ENCODE assay signal across 8 mouse cellular contexts in the genomic region with DNA sequence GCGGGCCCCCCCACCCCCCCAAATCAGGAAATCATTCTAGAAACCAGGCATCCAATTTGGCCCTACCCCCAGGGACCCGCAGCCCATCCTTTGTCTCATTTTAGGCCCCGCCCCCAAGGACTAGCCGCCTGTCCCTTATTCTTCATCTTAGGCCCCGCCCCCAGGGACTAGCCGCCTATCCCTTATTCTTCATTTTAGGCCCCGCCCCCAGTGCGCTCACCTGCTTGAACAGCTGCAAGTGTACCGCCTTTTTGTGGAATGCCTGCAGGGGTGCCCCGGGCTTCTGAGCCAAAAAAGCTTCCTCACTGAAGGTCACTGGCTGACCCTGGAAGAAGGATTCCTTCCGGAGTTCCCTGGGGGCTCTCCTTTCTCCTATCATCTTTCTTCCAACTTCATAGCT. TPM values are rescaled to one million over a fixed set of nuclear protein-coding genes. Genes with fewer than 3 reads are reported as not detected.
DNase-seq lines count a peak whose midpoint lies in the region; ATAC-seq and TF ChIP-seq lines count a peak whose summit lies in the region.

No protein-coding gene starts in this region.

- 0 out of 2 replicates have a peak overlapping the region, but pooled peaks have one; percentile 1 for H3K4me3 ChIP-seq in intestine, embryonic 16.5 days (ENCODE audit: low read length)
- peak overlapping the region; percentile 21; the same call in 1 of the 2 replicates for H3K4me3 ChIP-seq in lung, embryonic 14.5 days (ENCODE audit: low read depth, low read length)
- peak overlapping the region; percentile 12; the same call in 1 of the 2 replicates for H3K4me3 ChIP-seq in stomach, embryonic 15.5 days (replicated peaks)
- no peak overlapping the region for H3K4me3 ChIP-seq in gastrocnemius, adult 2 months

- H3K4me2 ChIP-seq in intestine, embryonic 16.5 days (ENCODE audit: low read depth, low read length), result peak overlapping the region; percentile 33
- peak overlapping the region; percentile 51; the same call in 1 of the 2 replicates for H3K4me2 ChIP-seq in lung, embryonic 14.5 days
- H3K4me2 ChIP-seq in stomach, embryonic 15.5 days, result peak overlapping the region; percentile 35

- no peaks in the 10 kb centered on the region for H3K36me3 ChIP-seq in intestine, embryonic 16.5 days (ENCODE audit: control insufficient read depth, insufficient read depth, low read length)
- H3K36me3 ChIP-seq in lung, embryonic 14.5 days (ENCODE audit: insufficient read depth), result no peaks in the 10 kb centered on the region
- H3K36me3 ChIP-seq in stomach, embryonic 15.5 days, result no peaks in the 10 kb centered on the region

- 0 out of 2 replicates have a peak, but pooled peaks cover 7% of the 10 kb centered on the region for H3K4me1 ChIP-seq in intestine, embryonic 16.5 days (ENCODE audit: control insufficient read depth, insufficient read depth, low read length)
- H3K4me1 ChIP-seq in lung, embryonic 14.5 days (ENCODE audit: insufficient read depth), result no peaks in the 10 kb centered on the region
- 0 out of 2 replicates have a peak, but pooled peaks cover 3% of the 10 kb centered on the region for H3K4me1 ChIP-seq in stomach, embryonic 15.5 days

- intact Hi-C loops in left cerebral cortex, postnatal 4 days (cut with DNase I), result no loop called here
- intact Hi-C loops in gastrocnemius, adult 2 months (cut with DNase I), result no loop called here

- TF ChIP-seq CTCF in lung, embryonic 14.5 days (IDR thresholded peaks at IDR 0.05; ENCODE audit: low read depth), result no peak
- TF ChIP-seq CTCF in gastrocnemius, adult 2 months (IDR thresholded peaks at IDR 0.05), result no peak

- 2% methylated on average over 10 of the region's 11 CpGs for WGBS in intestine, embryonic 16.5 days
- WGBS in lung, embryonic 14.5 days, result 5% methylated on average over 11 of the region's 11 CpGs
- WGBS in stomach, embryonic 15.5 days, result 6% methylated on average over 11 of the region's 11 CpGs

- H3K9ac ChIP-seq in intestine, embryonic 16.5 days (ENCODE audit: low read depth, low read length), result no peak overlapping the region
- no peak overlapping the region for H3K9ac ChIP-seq in lung, embryonic 14.5 days
- H3K9ac ChIP-seq in stomach, embryonic 15.5 days, result no peak overlapping the region

- ATAC-seq in intestine, embryonic 16.5 days, result peak; percentile 79
- ATAC-seq in lung, embryonic 14.5 days (ENCODE audit: insufficient read depth), result peak; percentile 62
- ATAC-seq in stomach, embryonic 15.5 days (ENCODE audit: insufficient read depth, low FRiP score, low read depth), result peak; percentile 84

- no peaks in the 10 kb centered on the region for H3K27me3 ChIP-seq in intestine, embryonic 16.5 days (replicated peaks; ENCODE audit: control insufficient read depth, insufficient read depth, low read length)
- H3K27me3 ChIP-seq in lung, embryonic 14.5 days (ENCODE audit: insufficient read depth, low read length), result no peaks in the 10 kb centered on the region
- H3K27me3 ChIP-seq in stomach, embryonic 15.5 days (replicated peaks), result no peaks in the 10 kb centered on the region

- no peak overlapping the region for H3K27ac ChIP-seq in intestine, embryonic 16.5 days (ENCODE audit: low read length)
- H3K27ac ChIP-seq in lung, embryonic 14.5 days (ENCODE audit: low read depth), result no peak overlapping the region
- no peak overlapping the region for H3K27ac ChIP-seq in stomach, embryonic 15.5 days
- H3K27ac ChIP-seq in gastrocnemius, adult 2 months, result no peak overlapping the region

- no peaks in the 10 kb centered on the region for H3K9me3 ChIP-seq in intestine, embryonic 16.5 days (ENCODE audit: control insufficient read depth, low read length)
- H3K9me3 ChIP-seq in lung, embryonic 14.5 days (ENCODE audit: low read depth, low read length), result no peaks in the 10 kb centered on the region
- no peaks in the 10 kb centered on the region for H3K9me3 ChIP-seq in stomach, embryonic 15.5 days

- peak; percentile 14 for DNase-seq in left cerebral cortex, postnatal 4 days
- no peak for DNase-seq in left cerebral cortex, adult 9 months (ENCODE audit: low spot score in 2 of 2)
- peak; percentile 84 for DNase-seq in lung, embryonic 14.5 days
- DNase-seq in MN1 (ENCODE audit: low spot score), result no peak
- DNase-seq in gastrocnemius, adult 2 months, result no peak
- DNase-seq in adrenal gland, postnatal 36 days, result no peak

RNA-seq across cellular contexts. Expression of a gene that starts 7.6 kb away (rescaled TPM):
- total RNA-seq in left cerebral cortex, postnatal 4 days (2021), result 1 to 10 TPM; 1.2 to 1.4 TPM
- 7.4 and 8.1 TPM in 2 replicates for polyA plus RNA-seq in intestine, embryonic 16.5 days (2015; fragmentation: Nextera tagmentation; extraction: Ambion mirVana)
- polyA plus RNA-seq in lung, embryonic 14.5 days (2014; fragmentation: Nextera tagmentation; extraction: Ambion mirVana), result 3.4 and 4.6 TPM in 2 replicates
- 6.3 and 8.2 TPM in 2 replicates for polyA plus RNA-seq in stomach, embryonic 15.5 days (2015; fragmentation: Nextera tagmentation; extraction: Ambion mirVana)
- total RNA-seq in gastrocnemius, adult 2 months (2021), result under 1 TPM; 0.22 to 0.56 TPM
- 1 to 10 TPM; 1.3 to 2.8 TPM for total RNA-seq in adrenal gland, postnatal 36 days (2021)

RNA-seq across cellular contexts. Expression of a gene that starts 11.0 kb away (rescaled TPM):
- total RNA-seq in left cerebral cortex, postnatal 4 days (2021), result 100 to 1,000 TPM; 188 to 219 TPM
- 5.7 and 6.7 TPM in 2 replicates for polyA plus RNA-seq in intestine, embryonic 16.5 days (2015; fragmentation: Nextera tagmentation; extraction: Ambion mirVana)
- 8.4 and 10.3 TPM in 2 replicates for polyA plus RNA-seq in lung, embryonic 14.5 days (2014; fragmentation: Nextera tagmentation; extraction: Ambion mirVana)
- 8.7 and 10.0 TPM in 2 replicates for polyA plus RNA-seq in stomach, embryonic 15.5 days (2015; fragmentation: Nextera tagmentation; extraction: Ambion mirVana)
- total RNA-seq in gastrocnemius, adult 2 months (2021), result 10 to 100 TPM; 34.4 to 52.2 TPM
- 10 to 100 TPM; 76.6 to 80.3 TPM for total RNA-seq in adrenal gland, postnatal 36 days (2021)

RNA-seq across cellular contexts. Expression of a gene that starts 11.8 kb away (rescaled TPM):
- under 1 TPM; 0.40 to 0.97 TPM for total RNA-seq in left cerebral cortex, postnatal 4 days (2021)
- 113 TPM in 2 replicates for polyA plus RNA-seq in intestine, embryonic 16.5 days (2015; fragmentation: Nextera tagmentation; extraction: Ambion mirVana)
- 38.6 and 41.3 TPM in 2 replicates for polyA plus RNA-seq in lung, embryonic 14.5 days (2014; fragmentation: Nextera tagmentation; extraction: Ambion mirVana)
- 50.8 and 60.8 TPM in 2 replicates for polyA plus RNA-seq in stomach, embryonic 15.5 days (2015; fragmentation: Nextera tagmentation; extraction: Ambion mirVana)
- not detected for total RNA-seq in gastrocnemius, adult 2 months (2021)
- total RNA-seq in adrenal gland, postnatal 36 days (2021), result under 1 TPM in 1 of 2 experiments, not detected in 1; 0.82 TPM

RNA-seq across cellular contexts. Expression of a gene that starts 16.9 kb away (rescaled TPM):
- total RNA-seq in left cerebral cortex, postnatal 4 days (2021), result 100 to 1,000 TPM; 308 to 337 TPM
- polyA plus RNA-seq in intestine, embryonic 16.5 days (2015; fragmentation: Nextera tagmentation; extraction: Ambion mirVana), result 20.3 and 22.6 TPM in 2 replicates
- 20.3 and 22.9 TPM in 2 replicates for polyA plus RNA-seq in lung, embryonic 14.5 days (2014; fragmentation: Nextera tagmentation; extraction: Ambion mirVana)
- polyA plus RNA-seq in stomach, embryonic 15.5 days (2015; fragmentation: Nextera tagmentation; extraction: Ambion mirVana), result 20.3 and 23.9 TPM in 2 replicates
- total RNA-seq in gastrocnemius, adult 2 months (2021), result 1 to 10 TPM in 1 of 2 experiments, under 1 TPM in 1; 0.64 to 1.7 TPM
- 1 to 10 TPM; 3.7 to 4.2 TPM for total RNA-seq in adrenal gland, postnatal 36 days (2021)

RNA-seq across cellular contexts. Expression of a gene that starts 29.2 kb away (rescaled TPM):
- total RNA-seq in left cerebral cortex, postnatal 4 days (2021), result not detected
- polyA plus RNA-seq in intestine, embryonic 16.5 days (2015; fragmentation: Nextera tagmentation; extraction: Ambion mirVana), result not detected in 2 replicates
- 0.15 and 0.16 TPM in 2 replicates for polyA plus RNA-seq in lung, embryonic 14.5 days (2014; fragmentation: Nextera tagmentation; extraction: Ambion mirVana)
- polyA plus RNA-seq in stomach, embryonic 15.5 days (2015; fragmentation: Nextera tagmentation; extraction: Ambion mirVana), result not detected in 2 replicates
- not detected for total RNA-seq in gastrocnemius, adult 2 months (2021)
- not detected for total RNA-seq in adrenal gland, postnatal 36 days (2021)

Comparison
In these comparisons a context has a peak if more than half of its experiments do, and no peak if none do; other contexts are left out.
1. DNase-seq: peak in left cerebral cortex, postnatal 4 days (single experiment) and lung, embryonic 14.5 days (single experiment); none in left cerebral cortex, adult 9 months (0 of 2), MN1 (single experiment), gastrocnemius, adult 2 months (single experiment) and adrenal gland, postnatal 36 days (0 of 2).
2. Peak in every context shown above with its lines, with median percentiles within 50 percentile points of each other: ATAC-seq and H3K4me2 ChIP-seq.